In the genomic region with DNA sequence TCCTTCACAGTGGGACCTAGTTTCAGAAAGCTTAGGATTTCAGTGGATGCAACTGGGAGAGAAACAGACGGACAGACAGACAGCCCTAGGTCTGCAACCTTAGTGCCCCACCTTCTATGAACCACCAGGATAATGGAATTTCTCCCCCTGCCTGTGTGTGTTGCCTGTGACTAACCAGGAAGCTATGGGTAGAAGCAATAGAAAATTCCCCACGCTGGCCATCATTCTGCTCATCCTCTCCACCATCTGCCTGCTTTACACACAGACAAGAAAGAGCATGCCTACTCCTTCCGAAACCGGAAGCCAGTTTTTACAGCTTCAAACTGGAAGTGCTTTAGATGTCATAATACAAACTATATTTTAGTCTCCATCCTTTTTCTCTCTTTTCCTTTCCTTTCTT, we compare ENCODE assay signal across 35 mouse cellular contexts. TPM values are rescaled to one million over a fixed set of nuclear protein-coding genes. Genes with fewer than 3 reads are reported as not detected.
DNase-seq lines count a peak whose midpoint lies in the region; ATAC-seq and TF ChIP-seq lines count a peak whose summit lies in the region.
"Had no signal": no experiment of that assay in that cellular context is flagged by ENCODE, and none has a peak within 500 bp of the region (broad histone marks: within the 10 kb centered on the region; RNA-seq: fewer than 3 reads in every experiment).

No protein-coding gene starts in this region.

- WGBS in heart, postnatal 0 days: 90% methylated on average over 4 of the region's 4 CpGs

- no peak for TF ChIP-seq CTCF in heart, postnatal 0 days (IDR thresholded peaks at IDR 0.05; ENCODE audit: low read depth)

- H3K9me3 ChIP-seq in heart, postnatal 0 days (replicated peaks; ENCODE audit: control insufficient read depth, low read length): no peaks in the 10 kb centered on the region
- H3K9me3 ChIP-seq: heart, embryonic 13.5 days; hindbrain, embryonic 12.5 days; intestine, embryonic 15.5 days; liver, embryonic 12.5 days had no signal

- H3K36me3 ChIP-seq in heart, postnatal 0 days (replicated peaks; ENCODE audit: control insufficient read depth, insufficient read depth, low read length): no peaks in the 10 kb centered on the region
- H3K36me3 ChIP-seq: heart, embryonic 13.5 days; hindbrain, embryonic 12.5 days; intestine, embryonic 15.5 days; limb, embryonic 13.5 days; liver, embryonic 12.5 days had no signal

- intact Hi-C loops in heart, postnatal 10 days (cut with DNase I): no loop called here
- intact Hi-C loops in left cerebral cortex, postnatal 14 days (cut with DNase I): no loop called here
- intact Hi-C loops in left cerebral cortex, postnatal 10 days (cut with DNase I): no loop called here

- H3K27me3 ChIP-seq in heart, postnatal 0 days (ENCODE audit: control insufficient read depth, insufficient read depth, low read length): no peaks in the 10 kb centered on the region
- H3K27me3 ChIP-seq: CH12.LX; heart, embryonic 13.5 days; hindbrain, embryonic 12.5 days; intestine, embryonic 15.5 days; limb, embryonic 13.5 days; liver, embryonic 12.5 days had no signal

- no peak for TF ChIP-seq EP300 in heart, postnatal 0 days (IDR thresholded peaks at IDR 0.05; ENCODE audit: low read depth)

- ATAC-seq in frontal cortex, adult (ENCODE audit: low TSS enrichment): peak; percentile 89
- ATAC-seq in heart, postnatal 0 days (ENCODE audit: insufficient read depth, low read depth): no peak; the same call in 1 of the 2 replicates
- ATAC-seq: forebrain, embryonic 14.5 days; hindbrain, postnatal 0 days; intestine, embryonic 15.5 days; liver, embryonic 12.5 days; liver, postnatal 0 days; midbrain, embryonic 16.5 days had no signal

- peaks cover 22% of the 10 kb centered on the region for H3K4me1 ChIP-seq in heart, postnatal 0 days (ENCODE audit: control insufficient read depth, insufficient read depth)
- H3K4me1 ChIP-seq: hindbrain, embryonic 12.5 days; intestine, embryonic 15.5 days; limb, embryonic 13.5 days; liver, embryonic 12.5 days had no signal

- peak overlapping the region; percentile 65; the same call in 1 of the 2 replicates for H3K27ac ChIP-seq in heart, postnatal 0 days (ENCODE audit: low read depth)
- H3K27ac ChIP-seq: heart, embryonic 13.5 days; hindbrain, embryonic 12.5 days; hindbrain, postnatal 0 days; intestine, embryonic 15.5 days; limb, embryonic 13.5 days; liver, embryonic 12.5 days; stomach, postnatal 0 days had no signal

- no peak for DNase-seq in frontal cortex, postnatal 14 days (ENCODE audit: low spot score in 2 of 2)
- no peak for DNase-seq in heart, postnatal 0 days (ENCODE audit: low spot score)
- DNase-seq in heart, postnatal 10 days: no peak
- peak; percentile 26 to 49 for DNase-seq in left cerebral cortex, postnatal 14 days (ENCODE audit: low spot score in 2 of 2)
- DNase-seq in left cerebral cortex, postnatal 10 days (ENCODE audit: extremely low spot score in 1 of 2, low spot score in 2 of 2): no peak
- peak; percentile 69 for DNase-seq in layer of hippocampus, adult 9-11 months
- DNase-seq in cerebellum, adult 11 months: no peak
- DNase-seq: adrenal gland, adult 8-10 months; cerebellum, adult 9-10 months; cerebellum, postnatal 36 days; liver, postnatal 0 days; lung, postnatal 36 days; spleen, adult 18-20 months; thymus, adult 2 months; thymus, postnatal 36 days had no signal

- H3K4me2 ChIP-seq in heart, postnatal 0 days (ENCODE audit: low read depth, low read length): no peak overlapping the region
- H3K4me2 ChIP-seq: heart, embryonic 13.5 days; hindbrain, embryonic 12.5 days; intestine, embryonic 15.5 days; limb, embryonic 13.5 days; liver, embryonic 12.5 days; midbrain, embryonic 11.5 days had no signal

- no peak overlapping the region for H3K9ac ChIP-seq in heart, postnatal 0 days (replicated peaks; ENCODE audit: low read depth, low read length)
- H3K9ac ChIP-seq: heart, embryonic 13.5 days; hindbrain, embryonic 12.5 days; intestine, embryonic 15.5 days; limb, embryonic 13.5 days; liver, embryonic 12.5 days; liver, postnatal 0 days had no signal

- no peak overlapping the region for H3K4me3 ChIP-seq in heart, postnatal 0 days (ENCODE audit: low read depth, low read length)
- H3K4me3 ChIP-seq: heart, embryonic 13.5 days; hindbrain, embryonic 12.5 days; intestine, embryonic 15.5 days; limb, embryonic 13.5 days; liver, embryonic 12.5 days had no signal

RNA-seq across cellular contexts. Expression of a gene that starts 46.0 kb away (rescaled TPM):
- not detected in 2 replicates for total RNA-seq in heart, postnatal 0 days (2014; rRNA removed; ENCODE audit: low replicate concordance)
- polyA plus RNA-seq in heart, postnatal 0 days (2015; fragmentation: Nextera tagmentation; extraction: Ambion mirVana): 0.52 and 0.69 TPM in 2 replicates
- under 1 TPM; 0.50 TPM for total RNA-seq in heart, postnatal 10 days (2021)
- total RNA-seq in left cerebral cortex, postnatal 14 days (2021): not detected
- not detected for total RNA-seq in left cerebral cortex, postnatal 10 days (2021)
- total RNA-seq: CH12.LX; ES-E14; hindbrain, postnatal 0 days; layer of hippocampus, postnatal 36 days; left cerebral cortex, postnatal 36 days; megakaryocyte, adult 5-6 weeks; neutrophil, adult 5-6 weeks had no signal
- polyA plus RNA-seq: embryonic facial prominence, embryonic 11.5 days; forebrain, embryonic 14.5 days; frontal cortex, adult 2 months; hindbrain, embryonic 12.5 days; intestine, embryonic 15.5 days; liver, embryonic 12.5 days; liver, postnatal 0 days; midbrain, embryonic 16.5 days; neural tube, embryonic 11.5 days; thymus, adult 2 months had no signal

Comparison
In these comparisons a context has a peak if more than half of its experiments do, and no peak if none do; other contexts are left out.
1. DNase-seq: peak in left cerebral cortex, postnatal 14 days (2 of 2) and layer of hippocampus, adult 9-11 months (single experiment); none in frontal cortex, postnatal 14 days (0 of 2), heart, postnatal 0 days (single experiment), heart, postnatal 10 days (0 of 2), left cerebral cortex, postnatal 10 days (0 of 2) and cerebellum, adult 11 months (single experiment).